Mouse (Mus musculus): ENCODE measurements around the gene Tmem269. TPM values are rescaled to one million over a fixed set of nuclear protein-coding genes. Genes with fewer than 3 reads are reported as not detected.
A peak's percentile ranks its signal among the peaks of the same experiment; 100 is the strongest.

The Tmem269 gene
- 0.39 and 0.43 TPM in 2 replicates for polyA plus RNA-seq (2015; fragmentation: Nextera tagmentation; extraction: Ambion mirVana)

GRCm38 (mm10) chr4:119218169-119218568 is at the start of gene Tmem269:
Gene Tmem269, minus strand, starts transcription at chr4:119218217.
- H3K27ac ChIP-seq: no peak within 1 kb of the TSS
- no peak for ATAC-seq (ENCODE audit: low FRiP score)
- H3K36me3 ChIP-seq: peaks cover 4% of the 10 kb centered on the region
- no peak within 1 kb of the TSS; the same call in 1 of the 2 replicates for H3K9ac ChIP-seq
- H3K4me2 ChIP-seq: no peak within 1 kb of the TSS
- no peaks in the 10 kb centered on the region for H3K9me3 ChIP-seq
- no peaks in the 10 kb centered on the region for H3K27me3 ChIP-seq
- H3K4me3 ChIP-seq: no peak within 1 kb of the TSS
- 13% methylated on average over 11 of the region's 11 CpGs for WGBS
- 0 out of 2 replicates have a peak, but pooled peaks cover 9% of the 10 kb centered on the region for H3K4me1 ChIP-seq (replicated peaks)

GRCm38 (mm10) chr4:119266606-119267005 is 48.6 kb upstream of the Tmem269 start:
- Histone ChIP-seq H3K36me3 (peaks cover 26% of the 10 kb centered on the region), H3K4me2 (no peak overlapping the region), H3K27ac (no peak overlapping the region), H3K9ac (no peak overlapping the region), H3K27me3 (no peaks in the 10 kb centered on the region), H3K9me3 (no peaks in the 10 kb centered on the region), H3K4me1 (replicated peaks) (no peaks in the 10 kb centered on the region), H3K4me3 (no peak overlapping the region)
- no peak for ATAC-seq (ENCODE audit: low FRiP score)
- WGBS: 85% methylated on average over 13 of the region's 13 CpGs

- Histone ChIP-seq H3K27ac (no peak overlapping the region), H3K4me1 (replicated peaks) (no peaks in the 10 kb centered on the region), H3K9ac (no peak overlapping the region), H3K27me3 (no peaks in the 10 kb centered on the region), H3K9me3 (no peaks in the 10 kb centered on the region), H3K36me3 (no peaks in the 10 kb centered on the region), H3K4me2 (no peak overlapping the region), H3K4me3 (no peak overlapping the region)
- ATAC-seq (ENCODE audit: low FRiP score): no peak
- WGBS: 83% methylated on average over 3 of the region's 3 CpGs
Measured at GRCm38 (mm10) chr4:119263459-119263858, 45.4 kb upstream of the Tmem269 start.

GRCm38 (mm10) chr4:119262483-119262882 is 44.5 kb upstream of the Tmem269 start:
- no peak overlapping the region for H3K27ac ChIP-seq
- H3K9ac ChIP-seq: no peak overlapping the region

GRCm38 (mm10) chr4:119261087-119261713 is 43.2 kb upstream of the Tmem269 start:
- 72% methylated on average over 7 of the region's 7 CpGs for WGBS
- Histone ChIP-seq H3K27ac (no peak overlapping the region), H3K27me3 (no peaks in the 10 kb centered on the region), H3K9ac (no peak overlapping the region), H3K4me1 (replicated peaks) (no peaks in the 10 kb centered on the region; the same call in 1 of the 2 replicates), H3K9me3 (no peaks in the 10 kb centered on the region), H3K36me3 (no peaks in the 10 kb centered on the region), H3K4me2 (no peak overlapping the region), H3K4me3 (no peak overlapping the region)
- ATAC-seq (ENCODE audit: low FRiP score): no peak

More at GRCm38 (mm10) chr4:119262483-119262882, 44.5 kb upstream of the Tmem269 start:
- Histone ChIP-seq H3K36me3 (no peaks in the 10 kb centered on the region), H3K4me1 (replicated peaks) (no peaks in the 10 kb centered on the region), H3K4me3 (no peak overlapping the region), H3K4me2 (no peak overlapping the region), H3K9me3 (no peaks in the 10 kb centered on the region), H3K27me3 (no peaks in the 10 kb centered on the region)
- no peak for ATAC-seq (ENCODE audit: low FRiP score)
- WGBS: 94% methylated on average over 5 of the region's 5 CpGs

- ATAC-seq (ENCODE audit: low FRiP score): no peak
- WGBS: 78% methylated on average over 15 of the region's 15 CpGs
- no peaks in the 10 kb centered on the region for H3K9me3 ChIP-seq
Measured at GRCm38 (mm10) chr4:119259344-119260254, 41.6 kb upstream of the Tmem269 start.

GRCm38 (mm10) chr4:119257083-119257482 is 39.1 kb upstream of the Tmem269 start:
- H3K9me3 ChIP-seq: no peaks in the 10 kb centered on the region
- H3K36me3 ChIP-seq: no peaks in the 10 kb centered on the region
- ATAC-seq (ENCODE audit: low FRiP score): no peak
- no peak overlapping the region for H3K27ac ChIP-seq
- H3K27me3 ChIP-seq: no peaks in the 10 kb centered on the region
- H3K4me2 ChIP-seq: no peak overlapping the region
- H3K9ac ChIP-seq: no peak overlapping the region
- H3K4me1 ChIP-seq (replicated peaks): peaks cover 16% of the 10 kb centered on the region
- H3K4me3 ChIP-seq: no peak overlapping the region
- 87% methylated on average over 6 of the region's 6 CpGs for WGBS

More at GRCm38 (mm10) chr4:119259344-119260254, 41.6 kb upstream of the Tmem269 start:
- Histone ChIP-seq H3K4me3 (no peak overlapping the region), H3K27me3 (no peaks in the 10 kb centered on the region), H3K36me3 (no peaks in the 10 kb centered on the region), H3K4me2 (no peak overlapping the region), H3K9ac (no peak overlapping the region), H3K4me1 (replicated peaks) (peaks cover 8% of the 10 kb centered on the region), H3K27ac (no peak overlapping the region)

- Histone ChIP-seq H3K9me3 (no peaks in the 10 kb centered on the region), H3K36me3 (no peaks in the 10 kb centered on the region), H3K9ac (peak within 1 kb of the TSS; percentile 58), H3K27me3 (no peaks in the 10 kb centered on the region), H3K4me2 (no peak within 1 kb of the TSS), H3K4me1 (replicated peaks) (peaks cover 16% of the 10 kb centered on the region), H3K4me3 (no peak within 1 kb of the TSS), H3K27ac (peak within 1 kb of the TSS; percentile 60)
- ATAC-seq (ENCODE audit: low FRiP score): no peak
- WGBS: 72% methylated on average over 12 of the region's 12 CpGs
Measured at GRCm38 (mm10) chr4:119255351-119255750, 37.3 kb upstream of the Tmem269 start, which contains the start of gene Cldn19. Gene Cldn19, plus strand, starts transcription at chr4:119255414.

- H3K4me3 ChIP-seq: no peak overlapping the region
- H3K27ac ChIP-seq: peak overlapping the region; percentile 60
- 24% methylated on average over 9 of the region's 9 CpGs for WGBS
- peak overlapping the region; percentile 58 for H3K9ac ChIP-seq
- no peak overlapping the region for H3K4me2 ChIP-seq
- no peaks in the 10 kb centered on the region for H3K36me3 ChIP-seq
- H3K4me1 ChIP-seq (replicated peaks): peaks cover 16% of the 10 kb centered on the region
- no peaks in the 10 kb centered on the region for H3K9me3 ChIP-seq
- no peaks in the 10 kb centered on the region for H3K27me3 ChIP-seq
- ATAC-seq (ENCODE audit: low FRiP score): peak; percentile 55
Measured at GRCm38 (mm10) chr4:119254012-119254618, 36.1 kb upstream of the Tmem269 start.

GRCm38 (mm10) chr4:119252025-119252808 is 34.2 kb upstream of the Tmem269 start:
- Histone ChIP-seq H3K4me2 (no peak overlapping the region), H3K27me3 (no peaks in the 10 kb centered on the region), H3K4me1 (replicated peaks) (peaks cover 25% of the 10 kb centered on the region), H3K36me3 (peaks cover 15% of the 10 kb centered on the region), H3K4me3 (no peak overlapping the region), H3K9me3 (no peaks in the 10 kb centered on the region), H3K9ac (no peak overlapping the region), H3K27ac (no peak overlapping the region)
- no peak for ATAC-seq (ENCODE audit: low FRiP score)
- 72% methylated on average over 7 of the region's 7 CpGs for WGBS

GRCm38 (mm10) chr4:119248407-119248965 is 30.5 kb upstream of the Tmem269 start:
- ATAC-seq (ENCODE audit: low FRiP score): no peak
- no peak overlapping the region for H3K9ac ChIP-seq
- peaks cover 15% of the 10 kb centered on the region for H3K4me1 ChIP-seq (replicated peaks)
- no peak overlapping the region for H3K27ac ChIP-seq
- no peak overlapping the region for H3K4me2 ChIP-seq
- no peaks in the 10 kb centered on the region for H3K27me3 ChIP-seq
- no peak overlapping the region for H3K4me3 ChIP-seq
- H3K9me3 ChIP-seq: no peaks in the 10 kb centered on the region
- 90% methylated on average over 11 of the region's 11 CpGs for WGBS
- H3K36me3 ChIP-seq: peaks cover 52% of the 10 kb centered on the region

All from hindbrain, embryonic 13.5 days (tissue).